ENCODE assay signal across 8 mouse cellular contexts in the genomic region with DNA sequence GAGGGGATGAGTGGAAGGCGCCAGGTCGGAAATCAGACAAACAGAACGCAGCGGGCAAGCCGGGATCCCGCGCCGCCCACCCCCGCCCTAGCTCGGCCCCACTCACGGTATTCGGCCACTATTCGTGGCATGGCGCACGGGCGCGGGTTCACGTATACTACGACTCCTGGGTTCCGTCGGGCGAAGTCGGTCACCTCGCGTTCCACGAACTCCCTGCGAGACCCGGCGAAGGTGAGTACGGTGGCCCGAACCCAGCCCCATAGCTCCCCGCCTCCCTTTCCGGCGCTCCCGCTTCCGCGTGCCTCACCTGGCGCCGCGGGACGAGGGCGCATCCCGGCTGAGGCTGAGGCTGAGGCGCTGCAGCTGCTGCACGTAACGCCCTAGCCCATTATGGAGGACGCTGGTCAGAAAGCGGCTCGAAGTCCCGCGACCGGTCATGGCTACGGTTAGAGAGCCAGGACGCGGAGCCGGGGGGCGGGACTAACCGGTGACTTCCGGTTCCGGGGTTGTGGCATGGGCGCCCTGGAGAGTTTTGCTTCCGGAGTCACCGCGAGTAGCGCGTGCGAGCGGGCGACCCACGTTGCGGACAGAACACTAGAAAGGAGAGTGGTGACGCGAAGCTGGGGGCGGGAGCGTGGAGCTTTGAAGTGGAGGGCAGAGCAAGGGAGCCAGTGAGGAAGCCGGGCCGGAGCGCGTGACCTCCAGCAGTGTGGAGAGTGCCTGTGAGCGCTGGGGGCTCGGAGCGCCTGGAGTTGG. TPM values are rescaled to one million over a fixed set of nuclear protein-coding genes. Genes with fewer than 3 reads are reported as not detected.
A peak's percentile ranks its signal among the peaks of the same experiment; 100 is the strongest.
DNase-seq lines count a peak whose midpoint lies in the region; ATAC-seq and TF ChIP-seq lines count a peak whose summit lies in the region.

A gene (minus strand): TSS at position 486 of the 756 bp plus-strand sequence.

- peak within 1 kb of the TSS; percentile 72 for H3K4me2 ChIP-seq in heart, embryonic 14.5 days (ENCODE audit: low read length)
- peak within 1 kb of the TSS; percentile 96 for H3K4me2 ChIP-seq in liver, embryonic 14.5 days (ENCODE audit: low read depth)
- H3K4me2 ChIP-seq in neural tube, embryonic 11.5 days (ENCODE audit: low read depth) = peak within 1 kb of the TSS; percentile 95
- H3K4me2 ChIP-seq in stomach, postnatal 0 days (replicated peaks; ENCODE audit: low read depth) = peak within 1 kb of the TSS; percentile 89

- H3K4me3 ChIP-seq in brown adipose tissue, adult 24 weeks (ENCODE audit: insufficient read depth, low read depth, low read length) = peak within 1 kb of the TSS; percentile 99
- H3K4me3 ChIP-seq in heart, embryonic 14.5 days (ENCODE audit: control insufficient read depth in 1 of 2, insufficient read depth in 1 of 2, low read depth in 1 of 2, low read length in 2 of 2) = peak within 1 kb of the TSS; percentile 95 to 100
- H3K4me3 ChIP-seq in liver, embryonic 14.5 days (ENCODE audit: insufficient read depth in 1 of 2, low read depth in 2 of 2, low read length in 2 of 2) = peak within 1 kb of the TSS; percentile 65 to 79
- H3K4me3 ChIP-seq in neural tube, embryonic 11.5 days (ENCODE audit: low read depth, low read length) = peak within 1 kb of the TSS; percentile 98
- H3K4me3 ChIP-seq in stomach, postnatal 0 days (ENCODE audit: low read depth, low read length) = peak within 1 kb of the TSS; percentile 93

- peaks cover 55% of the 10 kb centered on the region for H3K36me3 ChIP-seq in heart, embryonic 14.5 days (ENCODE audit: control insufficient read depth, insufficient read depth, low read length)
- peaks cover 7% of the 10 kb centered on the region for H3K36me3 ChIP-seq in liver, embryonic 14.5 days (replicated peaks; ENCODE audit: control insufficient read depth, insufficient read depth, low read depth)
- H3K36me3 ChIP-seq in neural tube, embryonic 11.5 days (ENCODE audit: control insufficient read depth, insufficient read depth, low read length) = peaks cover 2% of the 10 kb centered on the region; the same call in 1 of the 2 replicates
- no peaks in the 10 kb centered on the region; the same call in 1 of the 2 replicates for H3K36me3 ChIP-seq in stomach, postnatal 0 days (ENCODE audit: control insufficient read depth, insufficient read depth, low read length)

- TF ChIP-seq EP300 in liver, embryonic 14.5 days (IDR thresholded peaks at IDR 0.05; ENCODE audit: low read depth) = 0 out of 2 replicates have a peak, but pooled peaks have one; percentile 13
- no peak for TF ChIP-seq EP300 in stomach, postnatal 0 days (optimal IDR thresholded peaks at IDR 0.05)

- peak within 1 kb of the TSS; percentile 89 for H3K27ac ChIP-seq in brown adipose tissue, adult 24 weeks (replicated peaks; ENCODE audit: low read depth, low read length)
- H3K27ac ChIP-seq in heart, embryonic 14.5 days (replicated peaks in 1 of 2; ENCODE audit: control insufficient read depth in 1 of 2, insufficient read depth in 1 of 2, low read depth in 2 of 2, low read length in 2 of 2) = peak within 1 kb of the TSS; percentile 73 to 76
- peak within 1 kb of the TSS; percentile 29 for H3K27ac ChIP-seq in liver, embryonic 14.5 days
- peak within 1 kb of the TSS; percentile 49; the same call in 1 of the 2 replicates for H3K27ac ChIP-seq in neural tube, embryonic 11.5 days (ENCODE audit: low read depth, low read length)
- H3K27ac ChIP-seq in stomach, postnatal 0 days (replicated peaks) = peak within 1 kb of the TSS; percentile 89

- peak within 1 kb of the TSS; percentile 79 for H3K9ac ChIP-seq in heart, embryonic 14.5 days (ENCODE audit: low read length)
- H3K9ac ChIP-seq in liver, embryonic 14.5 days (replicated peaks) = peak within 1 kb of the TSS; percentile 59
- H3K9ac ChIP-seq in neural tube, embryonic 11.5 days (ENCODE audit: low read length) = peak within 1 kb of the TSS; percentile 85
- peak within 1 kb of the TSS; percentile 88 for H3K9ac ChIP-seq in stomach, postnatal 0 days (ENCODE audit: low read length)

- peak; percentile 85 for ATAC-seq in heart, embryonic 14.5 days (ENCODE audit: insufficient number of reproducible peaks, insufficient read depth, low FRiP score, low read depth)
- peak; percentile 84 for ATAC-seq in liver, embryonic 14.5 days (ENCODE audit: insufficient read depth)
- peak; percentile 89 for ATAC-seq in neural tube, embryonic 11.5 days (ENCODE audit: insufficient read depth, low FRiP score, low TSS enrichment)
- ATAC-seq in stomach, postnatal 0 days (ENCODE audit: low FRiP score, low TSS enrichment) = peak; percentile 92

- no peaks in the 10 kb centered on the region for H3K9me3 ChIP-seq in heart, embryonic 14.5 days (ENCODE audit: control insufficient read depth, low read length)
- H3K9me3 ChIP-seq in liver, embryonic 14.5 days (ENCODE audit: control insufficient read depth, low read length) = no peaks in the 10 kb centered on the region
- H3K9me3 ChIP-seq in neural tube, embryonic 11.5 days (ENCODE audit: control insufficient read depth, low read length) = no peaks in the 10 kb centered on the region
- no peaks in the 10 kb centered on the region for H3K9me3 ChIP-seq in stomach, postnatal 0 days (ENCODE audit: control insufficient read depth, low read length)

- no peaks in the 10 kb centered on the region for H3K27me3 ChIP-seq in heart, embryonic 14.5 days (ENCODE audit: control insufficient read depth, insufficient read depth, low read length)
- H3K27me3 ChIP-seq in liver, embryonic 14.5 days (ENCODE audit: control insufficient read depth, insufficient read depth, low read length) = no peaks in the 10 kb centered on the region
- no peaks in the 10 kb centered on the region for H3K27me3 ChIP-seq in neural tube, embryonic 11.5 days (ENCODE audit: control insufficient read depth, insufficient read depth, low read length)
- no peaks in the 10 kb centered on the region for H3K27me3 ChIP-seq in stomach, postnatal 0 days (ENCODE audit: control insufficient read depth, insufficient read depth, low read length)

- WGBS in heart, embryonic 14.5 days = under 1% methylated on average over 82 of the region's 82 CpGs
- WGBS in liver, embryonic 14.5 days (ENCODE audit: insufficient replicate concordance) = under 1% methylated on average over 82 of the region's 82 CpGs
- WGBS in neural tube, embryonic 11.5 days = under 1% methylated on average over 81 of the region's 82 CpGs
- under 1% methylated on average over 77 of the region's 82 CpGs for WGBS in stomach, postnatal 0 days

- peak; percentile 96 for DNase-seq in CD4-positive, CD25-positive, alpha-beta regulatory T cell, adult 2 months (ENCODE audit: low read depth, low spot score)
- peak; percentile 75 for DNase-seq in fibroblast of lung, adult 2 months (ENCODE audit: low read depth)
- peak; percentile 98 for DNase-seq in kidney, postnatal 25 days
- DNase-seq in liver, embryonic 14.5 days (ENCODE audit: low read depth in 3 of 3, low spot score in 3 of 3) = peak; percentile 77 to 84 (median 80)
- DNase-seq in neural tube, embryonic 11.5 days (ENCODE audit: low spot score) = peak; percentile 93
- peak; percentile 97 for DNase-seq in stomach, postnatal 0 days (ENCODE audit: low spot score)

- no peaks in the 10 kb centered on the region for H3K4me1 ChIP-seq in brown adipose tissue, adult 24 weeks (ENCODE audit: control insufficient read depth, insufficient read depth, insufficient read length, low read length)
- H3K4me1 ChIP-seq in heart, embryonic 14.5 days (ENCODE audit: control insufficient read depth in 2 of 2, insufficient read depth in 2 of 2, low read length in 2 of 2) = peaks cover 10 to 19% of the 10 kb centered on the region in 2 experiments
- H3K4me1 ChIP-seq in liver, embryonic 14.5 days (replicated peaks; ENCODE audit: control insufficient read depth in 2 of 2, insufficient read depth in 2 of 2, low read length in 1 of 2) = peaks cover 5 to 14% of the 10 kb centered on the region in 2 experiments
- H3K4me1 ChIP-seq in neural tube, embryonic 11.5 days (ENCODE audit: control insufficient read depth, insufficient read depth, low read length) = peaks cover 3% of the 10 kb centered on the region; the same call in 1 of the 2 replicates
- no peaks in the 10 kb centered on the region for H3K4me1 ChIP-seq in stomach, postnatal 0 days (replicated peaks; ENCODE audit: control insufficient read depth, insufficient read depth)

- peak; percentile 23; the same call in 1 of the 2 replicates for TF ChIP-seq CTCF in liver, embryonic 14.5 days (IDR thresholded peaks at IDR 0.05; ENCODE audit: low read depth)
- TF ChIP-seq CTCF in stomach, postnatal 0 days (IDR thresholded peaks at IDR 0.05; ENCODE audit: low read depth) = no peak

RNA-seq across cellular contexts. Expression of the gene that starts here (rescaled TPM):
- polyA plus RNA-seq in brown adipose tissue, adult 24 weeks (2012; ENCODE audit: insufficient read depth, insufficient read length, missing spikeins) = 53.4 and 58.6 TPM in 2 replicates
- polyA plus RNA-seq in heart, embryonic 14.5 days (2014; fragmentation: Nextera tagmentation; extraction: Ambion mirVana) = 62.0 and 65.5 TPM in 2 replicates
- 28.9 and 30.5 TPM in 2 replicates for polyA plus RNA-seq in liver, embryonic 14.5 days (2012; rRNA removed)
- 19.6 and 20.5 TPM in 2 replicates for polyA plus RNA-seq in liver, embryonic 14.5 days (2014; fragmentation: Nextera tagmentation; extraction: Ambion mirVana)
- 65.3 and 80.6 TPM in 2 replicates for polyA plus RNA-seq in neural tube, embryonic 11.5 days (2014; fragmentation: Nextera tagmentation; extraction: Ambion mirVana)
- polyA plus RNA-seq in stomach, postnatal 0 days (2015; fragmentation: Nextera tagmentation; extraction: Ambion mirVana) = 67.2 and 67.3 TPM in 2 replicates

Comparison
In these comparisons a context has a peak if more than half of its experiments do, and no peak if none do; other contexts are left out.
1. Peak in every context shown above with its lines: DNase-seq, ATAC-seq, H3K4me3 ChIP-seq and H3K27ac ChIP-seq.
2. H3K27ac ChIP-seq: peak in every context shown above with its lines; median percentile 89 in brown adipose tissue, adult 24 weeks; 89 in stomach, postnatal 0 days; 74 in heart, embryonic 14.5 days; 49 in neural tube, embryonic 11.5 days; 29 in liver, embryonic 14.5 days.